Mouse (Mus musculus) bone marrow macrophage, adult 2 months (primary cell): ENCODE results near the gene Syn3.

Experiments used
- CTCF ChIP-seq: IDR thresholded peaks from 2 replicates; pipeline ENCODE4 v1.5.1; 2012; ENCODE audit warnings: low read depth, mild to moderate bottlenecking, low read length, moderate library complexity
- POLR2A ChIP-seq: IDR thresholded peaks from 2 replicates; pipeline ENCODE4 v1.6.1; 2012; ENCODE audit warnings: mild to moderate bottlenecking, low read depth, low read length, borderline replicate concordance

GRCm38 (mm10) chr10:86368811-86369210 is 129.9 kb downstream of the Syn3 start:
- TF ChIP-seq POLR2A (no peak), CTCF (no peak)
